Mouse (Mus musculus) retina, embryonic 14.5 days (tissue): Measurements from ENCODE around the gene Psmb8.

Experiments used
- DNase-seq: peaks from one replicate; pipeline ENCODE4 v3.0.0-alpha.2; 2015; ENCODE audit warnings: low spot score

The Psmb8 gene

GRCm38 (mm10) chr17:34196941-34197894, at the start of gene Psmb8:
Psmb8 (plus strand) TSS chr17:34197721.
- DNase-seq = peak; percentile 77

GRCm38 (mm10) chr17:34152923-34153322, 44.6 kb upstream of the Psmb8 start, which contains the start of gene H2-DMb1:
H2-DMb1 (plus strand) TSS chr17:34153072.
- peak; percentile 55 for DNase-seq

GRCm38 (mm10) chr17:34155534-34155933, 42.0 kb upstream of the Psmb8 start:
- DNase-seq = no peak

- no peak for DNase-seq
Measured at GRCm38 (mm10) chr17:34164202-34164895, 33.2 kb upstream of the Psmb8 start.

- no peak for DNase-seq
Measured at GRCm38 (mm10) chr17:34165033-34165730, 32.3 kb upstream of the Psmb8 start.

- peak; percentile 73 for DNase-seq
Measured at GRCm38 (mm10) chr17:34169279-34169678, 28.2 kb upstream of the Psmb8 start.

- DNase-seq = no peak
Measured at GRCm38 (mm10) chr17:34170487-34170876, 27.0 kb upstream of the Psmb8 start.

- peak; percentile 90 for DNase-seq
Measured at GRCm38 (mm10) chr17:34170877-34171498, 26.5 kb upstream of the Psmb8 start.

GRCm38 (mm10) chr17:34172528-34172927, 25.0 kb upstream of the Psmb8 start:
- no peak for DNase-seq

GRCm38 (mm10) chr17:34174075-34174474, 23.4 kb upstream of the Psmb8 start:
- no peak for DNase-seq

- DNase-seq = no peak
Measured at GRCm38 (mm10) chr17:34177179-34177578, 20.3 kb upstream of the Psmb8 start.

- no peak for DNase-seq
Measured at GRCm38 (mm10) chr17:34179019-34179418, 18.5 kb upstream of the Psmb8 start.

- DNase-seq = no peak
Measured at GRCm38 (mm10) chr17:34179913-34180859, 17.3 kb upstream of the Psmb8 start.

GRCm38 (mm10) chr17:34183564-34184219, 13.8 kb upstream of the Psmb8 start:
- no peak for DNase-seq

GRCm38 (mm10) chr17:34185526-34185925, 12.0 kb upstream of the Psmb8 start:
- DNase-seq = no peak

GRCm38 (mm10) chr17:34186885-34187260, 10.6 kb upstream of the Psmb8 start:
- DNase-seq = no peak

GRCm38 (mm10) chr17:34187261-34187916, 10.1 kb upstream of the Psmb8 start, which contains the start of the genes Tap1 and Psmb9:
Tap1 (plus strand) TSS chr17:34187553.
Psmb9 (minus strand) TSS chr17:34187764.
- peak; percentile 95 for DNase-seq

- no peak for DNase-seq
Measured at GRCm38 (mm10) chr17:34188010-34188409, 9.5 kb upstream of the Psmb8 start.

GRCm38 (mm10) chr17:34188986-34189385, 8.5 kb upstream of the Psmb8 start:
- no peak for DNase-seq

- no peak for DNase-seq
Measured at GRCm38 (mm10) chr17:34192852-34193251, 4.7 kb upstream of the Psmb8 start.
